Mouse (Mus musculus) bone marrow, adult 2 months (tissue): ENCODE measurements at regions not wholly inside any gene's neighbourhood (a gene's known extent, or its start where the extent isn't known, plus 50 kb on each side); places are given as distances from the start of the nearest gene placed in this dataset.

Source experiments
- CTCF ChIP-seq: fragments of 200-500 bp; IDR thresholded peaks from 2 replicates; pipeline ENCODE4 v1.5.1; 2011; ENCODE audit warnings: low read length, control low read depth; ENCODE audit not compliant: control insufficient read depth, insufficient read depth
- POLR2A ChIP-seq: fragments of 200-500 bp; IDR thresholded peaks from 2 replicates; pipeline ENCODE4 v1.6.1; 2011; ENCODE audit warnings: low read depth, mild to moderate bottlenecking, control low read depth, low read length, borderline replicate concordance; ENCODE audit not compliant: control insufficient read depth

DNA sequence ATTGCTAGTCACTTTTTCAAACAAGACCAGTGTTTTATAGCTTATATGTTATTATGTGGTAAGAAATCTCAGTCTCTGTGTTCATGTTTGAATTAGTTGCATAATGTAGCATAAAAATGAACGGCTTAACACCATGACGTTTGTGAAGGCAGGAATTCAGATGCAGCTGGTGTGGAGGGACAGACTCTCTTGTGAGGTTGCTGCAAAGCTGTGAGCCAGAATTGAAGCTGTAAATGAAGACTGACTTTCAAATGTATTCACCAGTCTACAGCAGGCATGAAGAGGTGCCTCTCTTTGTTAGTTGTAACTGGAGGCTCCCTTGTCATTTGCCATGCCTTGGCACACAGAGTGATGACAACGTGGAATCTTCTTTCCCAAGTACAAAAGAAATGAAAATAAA, 457.7 kb upstream of the Pkdcc start:
- TF ChIP-seq CTCF (no peak), POLR2A (no peak)
